Mouse (Mus musculus) forebrain, embryonic 15.5 days (tissue): ENCODE data around the gene Csrp3. TPM values are rescaled to one million over a fixed set of nuclear protein-coding genes. Genes with fewer than 3 reads are reported as not detected.

ENCODE experiments used
- ATAC-seq: fragments of 200-750 bp; cut with Nextera tagmentation; replicated peaks from 2 replicates; pipeline ENCODE4 v1.8.0; 2017; ENCODE audit warnings: mild to moderate bottlenecking, moderate TSS enrichment, moderate library complexity
- H3K27ac ChIP-seq: fragments of 300-500 bp; sonication (generic); replicated peaks from 2 replicates; pipeline ENCODE4 v1.5.1; 2015; ENCODE audit warnings: mild to moderate bottlenecking, inconsistent platforms
- H3K27me3 ChIP-seq: fragments of 300-500 bp; sonication (generic); 2 replicates; pipeline ENCODE4 v1.6.1; 2015; ENCODE audit warnings: inconsistent platforms
- H3K36me3 ChIP-seq: fragments of 300-500 bp; sonication (generic); 2 replicates; pipeline ENCODE4 v1.6.1; 2015; ENCODE audit warnings: mild to moderate bottlenecking, inconsistent platforms
- H3K4me1 ChIP-seq: fragments of 300-500 bp; sonication (generic); 2 replicates; pipeline ENCODE4 v1.6.1; 2015; ENCODE audit warnings: inconsistent platforms
- H3K4me2 ChIP-seq: fragments of 300-500 bp; sonication (generic); replicated peaks from 2 replicates; pipeline ENCODE4 v1.6.1; 2015; ENCODE audit warnings: mild to moderate bottlenecking, inconsistent platforms
- H3K4me3 ChIP-seq: fragments of 300-500 bp; sonication (generic); 2 replicates; pipeline ENCODE4 v1.5.1; 2015; ENCODE audit warnings: mild to moderate bottlenecking, inconsistent platforms
- H3K9ac ChIP-seq: fragments of 300-500 bp; sonication (generic); replicated peaks from 2 replicates; pipeline ENCODE4 v1.6.1; 2015; ENCODE audit warnings: mild to moderate bottlenecking, inconsistent platforms
- H3K9me3 ChIP-seq: fragments of 300-500 bp; sonication (generic); 2 replicates; pipeline ENCODE4 v1.6.1; 2016; ENCODE audit warnings: inconsistent platforms
- WGBS: fragments of 180-500 bp; shearing (Covaris S2); methylation state at CpG from one replicate; pipeline ENCODE4 v1.1.7; 2015; ENCODE audit warnings: mixed read lengths; 5-methylcytosine and 5-hydroxymethylcytosine counted together
- polyA plus RNA-seq: library from polyadenylated mRNA; unstranded; fragments of >200 nt; fragmentation: Nextera tagmentation; extraction: Ambion mirVana; gene quantifications from 2 replicates; pipeline ENCODE4 v1.2.1, GENCODE M21; 2015

The Csrp3 gene
- polyA plus RNA-seq, 1 experiment from 2014 or later = 0.20 TPM

DNA sequence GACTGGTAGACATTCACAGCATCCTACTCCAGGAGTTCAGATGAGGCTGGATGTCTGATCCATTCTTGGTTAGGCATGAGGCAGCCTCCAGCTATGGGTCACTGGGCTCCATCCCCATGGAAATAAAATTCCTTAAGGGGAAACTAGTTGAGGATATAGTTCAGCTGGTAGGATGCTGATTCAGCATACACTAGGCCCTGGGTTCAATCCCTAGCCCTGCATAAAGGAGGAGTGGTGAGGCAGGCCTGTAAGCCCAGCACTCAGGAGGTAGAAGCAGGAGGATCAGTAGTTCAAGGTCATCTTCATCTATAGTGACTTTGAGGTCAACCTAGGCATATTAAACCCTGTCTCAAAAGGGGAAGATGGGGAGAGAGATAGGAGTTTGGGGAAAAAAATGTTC lies 16.4 kb upstream of the Csrp3 start:
- H3K9ac ChIP-seq = no peak overlapping the region
- no peak for ATAC-seq
- no peaks in the 10 kb centered on the region for H3K27me3 ChIP-seq
- no peak overlapping the region for H3K4me3 ChIP-seq
- H3K36me3 ChIP-seq = 0 out of 2 replicates have a peak, but pooled peaks cover 3% of the 10 kb centered on the region
- H3K4me2 ChIP-seq = no peak overlapping the region
- no peak overlapping the region for H3K27ac ChIP-seq
- no peaks in the 10 kb centered on the region for H3K9me3 ChIP-seq
- no peaks in the 10 kb centered on the region for H3K4me1 ChIP-seq

DNA sequence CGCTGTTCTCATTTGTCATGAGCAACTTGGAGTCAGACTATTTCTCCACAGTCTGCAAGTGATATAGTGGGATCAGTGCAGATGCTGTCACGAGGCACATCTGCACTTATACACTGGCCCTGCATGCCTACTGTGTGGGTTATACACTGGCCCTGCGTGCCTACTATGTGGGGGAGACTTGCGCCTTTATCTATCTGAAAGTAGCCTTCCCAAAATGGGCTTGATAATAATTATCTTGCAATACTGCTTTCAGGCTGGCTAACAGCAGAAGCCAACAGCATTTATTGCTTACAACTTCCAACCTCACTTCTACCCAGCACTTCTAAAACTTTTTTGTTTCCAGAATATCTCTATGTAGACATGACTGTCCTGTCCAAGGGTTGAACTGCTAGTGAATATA lies 14.0 kb upstream of the Csrp3 start:
- H3K27me3 ChIP-seq = no peaks in the 10 kb centered on the region

DNA sequence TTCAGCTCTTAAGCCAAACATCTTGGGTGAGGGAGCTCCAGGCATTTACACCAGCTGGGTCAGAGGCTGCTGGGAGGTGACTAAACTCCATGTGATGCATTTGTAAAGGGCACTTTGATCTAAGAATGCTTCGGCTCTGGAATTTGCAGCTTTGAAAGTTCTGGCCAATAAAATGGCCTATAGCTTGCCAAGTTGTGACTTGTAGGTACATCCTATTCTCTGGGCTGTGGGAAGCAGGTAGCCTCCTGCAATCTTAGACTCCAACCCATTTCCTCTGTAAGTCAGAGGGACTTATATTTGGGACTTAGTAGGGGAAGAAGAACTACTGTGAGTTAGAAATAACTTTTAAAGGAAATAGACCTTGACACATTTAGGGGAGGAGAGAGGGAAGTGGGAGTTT lies 13.1 kb upstream of the Csrp3 start:
- Histone ChIP-seq H3K9me3 (no peaks in the 10 kb centered on the region), H3K4me3 (no peak overlapping the region), H3K36me3 (no peaks in the 10 kb centered on the region), H3K27me3 (no peaks in the 10 kb centered on the region), H3K4me2 (no peak overlapping the region), H3K9ac (no peak overlapping the region), H3K27ac (no peak overlapping the region), H3K4me1 (no peaks in the 10 kb centered on the region)
- no peak for ATAC-seq
- 76% methylated on average over 1 of the region's 1 CpGs for WGBS

More for the DNA sequence above, 14.0 kb upstream of the Csrp3 start:
- Histone ChIP-seq H3K4me2 (no peak overlapping the region), H3K36me3 (no peaks in the 10 kb centered on the region), H3K4me1 (no peaks in the 10 kb centered on the region), H3K4me3 (no peak overlapping the region), H3K9ac (no peak overlapping the region), H3K27ac (no peak overlapping the region), H3K9me3 (no peaks in the 10 kb centered on the region)
- ATAC-seq = no peak
- 92% methylated on average over 4 of the region's 4 CpGs for WGBS

DNA sequence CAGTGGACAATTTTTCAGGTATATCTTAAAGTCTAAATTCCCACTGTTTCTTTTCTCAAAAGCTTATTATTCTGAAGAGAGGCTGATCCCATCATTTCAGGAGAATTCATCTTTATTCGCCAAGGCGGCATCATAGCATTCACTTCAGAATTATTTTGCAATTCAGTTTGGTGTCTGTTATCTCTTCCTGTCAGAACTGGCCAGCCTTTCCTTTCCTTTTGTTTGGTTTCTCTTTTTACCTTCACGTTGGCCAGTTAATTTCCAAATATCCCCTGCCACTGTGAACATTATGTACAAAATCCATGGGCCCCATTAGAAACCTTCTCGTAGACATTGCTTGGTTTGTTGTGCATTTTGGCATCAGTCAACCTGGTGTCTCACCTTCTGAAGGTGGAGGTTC lies 11.5 kb upstream of the Csrp3 start:
- no peak for ATAC-seq
- Histone ChIP-seq H3K4me3 (no peak overlapping the region), H3K9ac (no peak overlapping the region), H3K36me3 (no peaks in the 10 kb centered on the region), H3K4me2 (no peak overlapping the region), H3K9me3 (no peaks in the 10 kb centered on the region), H3K27ac (no peak overlapping the region), H3K27me3 (no peaks in the 10 kb centered on the region), H3K4me1 (no peaks in the 10 kb centered on the region)
- 89% methylated on average over 4 of the region's 4 CpGs for WGBS

DNA sequence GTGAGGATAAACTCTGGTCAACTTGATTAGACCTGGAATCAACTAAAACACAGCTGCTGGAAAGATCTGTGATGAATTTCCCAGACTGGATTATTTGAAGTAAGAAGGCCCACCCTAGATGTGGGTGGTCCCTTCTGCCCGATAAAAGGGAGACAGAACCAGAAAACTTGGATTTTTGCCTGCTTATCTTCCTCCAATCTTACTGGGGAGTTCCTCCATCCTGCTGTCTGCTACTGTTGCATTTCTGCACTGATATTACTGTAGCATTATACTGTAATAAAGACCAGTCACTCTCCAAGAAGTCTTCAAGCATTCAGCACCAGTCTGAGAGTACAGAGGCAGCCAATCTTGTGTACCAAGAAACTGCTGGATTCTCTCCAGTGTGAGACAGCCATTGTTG lies 10.4 kb upstream of the Csrp3 start:
- Histone ChIP-seq H3K9me3 (no peaks in the 10 kb centered on the region), H3K4me1 (no peaks in the 10 kb centered on the region), H3K27me3 (no peaks in the 10 kb centered on the region), H3K36me3 (no peaks in the 10 kb centered on the region), H3K9ac (no peak overlapping the region), H3K4me2 (no peak overlapping the region), H3K4me3 (no peak overlapping the region), H3K27ac (no peak overlapping the region)
- ATAC-seq = no peak
- WGBS = 72% methylated on average over 1 of the region's 1 CpGs

DNA sequence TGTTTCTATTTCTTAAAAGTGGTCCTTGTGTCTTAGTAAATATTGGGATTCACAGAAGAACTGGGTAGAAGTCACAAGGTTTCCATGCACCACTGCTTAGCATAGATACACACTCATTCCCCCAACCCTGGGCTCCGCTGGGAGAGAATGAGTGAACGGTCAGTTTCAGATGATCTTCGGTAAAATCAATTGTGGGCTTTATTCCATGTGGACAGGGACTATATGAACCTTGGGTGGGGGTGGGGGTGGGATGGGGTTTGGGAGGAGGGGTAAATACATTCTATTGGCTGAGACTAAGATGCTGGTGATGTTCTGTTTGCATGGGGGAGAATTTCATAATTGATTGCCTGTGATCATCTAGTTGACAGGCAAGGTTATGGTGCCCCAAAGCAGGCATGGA lies 7.6 kb upstream of the Csrp3 start:
- ATAC-seq = no peak
- 0 out of 2 replicates have a peak, but pooled peaks cover 4% of the 10 kb centered on the region for H3K4me1 ChIP-seq
- no peaks in the 10 kb centered on the region for H3K27me3 ChIP-seq
- H3K36me3 ChIP-seq = no peaks in the 10 kb centered on the region
- WGBS = 96% methylated on average over 3 of the region's 3 CpGs
- H3K4me3 ChIP-seq = no peak overlapping the region
- no peak overlapping the region for H3K9ac ChIP-seq
- no peak overlapping the region for H3K4me2 ChIP-seq
- no peaks in the 10 kb centered on the region for H3K9me3 ChIP-seq
- no peak overlapping the region for H3K27ac ChIP-seq

DNA sequence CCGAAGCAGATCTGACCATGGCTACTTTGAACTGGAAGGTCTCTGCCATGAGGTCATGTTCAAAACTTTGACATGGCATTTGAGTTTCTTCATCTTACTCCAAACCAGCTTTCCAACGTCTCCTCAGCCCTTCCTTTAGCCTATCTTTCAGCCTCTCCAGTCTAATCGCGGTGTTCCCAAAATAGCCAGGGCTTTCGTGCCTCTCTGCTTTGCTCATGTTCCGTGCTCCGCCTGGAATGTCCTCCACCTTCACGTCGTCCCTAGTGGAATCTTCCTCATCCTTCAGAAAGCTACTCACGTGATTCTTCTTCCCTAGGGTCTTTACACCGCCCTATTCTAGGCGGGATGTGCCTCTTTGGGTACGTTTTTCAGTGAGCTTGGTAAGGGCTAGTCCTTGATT lies 5.7 kb upstream of the Csrp3 start:
- WGBS = 87% methylated on average over 13 of the region's 13 CpGs
- Histone ChIP-seq H3K9me3 (no peaks in the 10 kb centered on the region), H3K4me2 (no peak overlapping the region), H3K9ac (no peak overlapping the region), H3K27ac (no peak overlapping the region), H3K36me3 (no peaks in the 10 kb centered on the region), H3K4me3 (no peak overlapping the region), H3K4me1 (0 out of 2 replicates have a peak, but pooled peaks cover 4% of the 10 kb centered on the region), H3K27me3 (no peaks in the 10 kb centered on the region)
- no peak for ATAC-seq

DNA sequence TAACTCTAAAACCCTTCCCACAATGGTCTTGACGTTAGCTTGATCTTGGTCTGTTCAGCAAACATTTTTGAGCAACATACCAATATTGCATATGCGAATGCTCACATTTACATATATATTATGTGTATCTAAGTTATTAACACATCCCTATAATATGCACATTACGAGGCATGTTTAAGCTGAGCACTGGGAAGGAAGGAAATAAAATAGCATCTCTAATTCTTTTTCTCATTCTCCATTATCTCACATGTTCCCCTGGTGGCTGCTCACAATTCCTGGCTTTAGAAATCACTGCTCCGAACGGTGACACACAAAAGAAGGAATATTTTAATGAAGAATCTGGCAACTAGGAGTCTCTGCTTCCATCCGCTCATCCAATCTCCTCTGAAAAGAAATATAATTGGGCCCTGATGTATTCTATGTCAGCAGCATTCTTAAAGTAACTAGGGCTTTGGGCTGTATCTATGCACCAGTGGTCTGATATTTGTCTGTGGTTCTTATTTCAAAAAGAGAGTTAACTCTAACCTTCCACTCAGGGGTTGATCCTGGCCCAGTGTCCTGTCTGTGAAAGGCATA lies 3.8 kb upstream of the Csrp3 start:
- 0 out of 2 replicates have a peak, but pooled peaks cover 4% of the 10 kb centered on the region for H3K4me1 ChIP-seq
- H3K36me3 ChIP-seq = no peaks in the 10 kb centered on the region
- no peak for ATAC-seq
- no peak overlapping the region for H3K9ac ChIP-seq
- H3K27ac ChIP-seq = no peak overlapping the region
- no peak overlapping the region for H3K4me3 ChIP-seq
- H3K4me2 ChIP-seq = no peak overlapping the region
- no peaks in the 10 kb centered on the region for H3K9me3 ChIP-seq
- H3K27me3 ChIP-seq = no peaks in the 10 kb centered on the region
- 33% methylated on average over 6 of the region's 6 CpGs for WGBS

DNA sequence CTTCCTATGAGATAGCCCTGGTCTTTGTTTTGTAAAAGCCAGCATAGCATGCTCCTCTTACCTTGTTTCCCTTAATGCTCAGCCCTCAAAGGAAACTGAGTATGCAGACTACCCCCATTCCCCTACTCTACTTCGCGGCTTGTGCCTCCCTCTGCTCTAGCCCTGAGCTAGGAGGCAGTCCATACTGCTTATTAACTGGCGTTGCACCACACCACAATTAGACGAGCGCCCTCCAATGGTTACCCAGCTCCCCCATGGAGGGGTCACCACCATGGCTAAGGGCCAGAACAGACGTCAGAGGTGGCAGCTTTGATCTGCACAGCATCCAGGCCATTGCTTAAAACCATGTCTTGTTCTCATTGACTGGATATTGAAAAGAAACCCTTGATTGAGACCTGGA lies 1.1 kb downstream of the Csrp3 start:
- H3K4me2 ChIP-seq = no peak overlapping the region
- H3K36me3 ChIP-seq = no peaks in the 10 kb centered on the region
- no peaks in the 10 kb centered on the region for H3K9me3 ChIP-seq
- H3K4me1 ChIP-seq = 0 out of 2 replicates have a peak, but pooled peaks cover 2% of the 10 kb centered on the region
- H3K4me3 ChIP-seq = no peak overlapping the region
- no peak overlapping the region for H3K9ac ChIP-seq
- WGBS = 53% methylated on average over 6 of the region's 6 CpGs
- no peak overlapping the region for H3K27ac ChIP-seq
- no peak for ATAC-seq
- H3K27me3 ChIP-seq = no peaks in the 10 kb centered on the region

DNA sequence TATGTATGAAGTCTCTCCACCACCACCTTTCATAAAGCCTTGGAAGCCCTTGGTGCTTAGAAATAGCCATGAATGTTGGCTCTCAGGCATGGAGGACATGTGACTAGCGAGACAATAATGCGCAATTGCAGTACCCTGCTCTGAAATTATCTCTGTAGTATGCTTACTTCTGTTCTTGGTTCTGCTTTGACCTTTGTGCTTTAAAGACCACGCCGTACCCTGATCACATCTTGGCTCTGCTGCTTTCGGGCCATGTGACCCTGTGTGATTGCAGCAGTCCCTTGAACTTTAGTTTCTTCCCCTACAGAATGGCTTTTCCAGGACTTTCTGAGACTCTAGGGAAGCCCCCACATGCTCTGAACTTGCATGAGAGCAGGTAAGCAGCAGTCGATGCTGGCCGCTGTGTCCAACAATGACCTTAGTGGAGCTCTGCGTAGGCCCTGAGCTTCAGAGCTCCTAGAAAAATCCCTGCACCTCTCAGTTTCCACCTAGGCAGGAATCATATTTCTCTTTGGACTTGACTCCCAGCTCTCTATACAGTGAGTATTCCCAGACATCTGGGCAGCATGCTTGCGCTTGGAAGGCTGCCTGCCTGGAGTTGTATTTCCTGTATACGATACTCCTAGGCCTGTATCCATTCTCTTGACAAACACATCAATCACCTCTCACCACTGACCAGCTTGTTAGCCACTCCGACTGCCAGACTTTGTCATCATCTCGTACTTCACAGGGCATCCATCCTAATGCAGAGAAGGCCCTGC lies 2.4 kb downstream of the Csrp3 start:
- WGBS = 93% methylated on average over 12 of the region's 12 CpGs
- no peaks in the 10 kb centered on the region for H3K9me3 ChIP-seq
- no peak for ATAC-seq
- H3K4me1 ChIP-seq = no peaks in the 10 kb centered on the region
- no peak overlapping the region for H3K4me3 ChIP-seq
- no peak overlapping the region for H3K9ac ChIP-seq
- H3K4me2 ChIP-seq = no peak overlapping the region
- no peak overlapping the region for H3K27ac ChIP-seq
- no peaks in the 10 kb centered on the region for H3K36me3 ChIP-seq
- H3K27me3 ChIP-seq = no peaks in the 10 kb centered on the region

DNA sequence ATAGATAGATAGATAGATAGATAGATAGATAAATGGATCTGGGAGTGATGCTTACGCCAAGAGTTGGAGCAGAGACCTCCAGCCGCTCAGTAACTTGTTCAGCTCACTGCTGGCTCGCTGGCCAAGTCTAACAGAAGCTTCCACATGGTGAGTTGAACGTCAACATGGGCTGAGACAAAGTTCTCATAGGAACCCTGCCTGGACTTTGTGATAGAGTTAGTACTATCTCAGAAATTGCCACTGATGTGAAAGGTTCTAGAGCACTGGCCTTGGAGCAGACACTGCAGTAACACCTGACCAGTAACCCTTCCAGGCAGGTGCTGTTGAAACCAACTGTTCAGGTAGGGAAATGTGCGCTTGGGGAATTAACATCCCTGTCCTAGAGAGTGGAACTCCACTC lies 4.3 kb downstream of the Csrp3 start:
- Histone ChIP-seq H3K27me3 (no peaks in the 10 kb centered on the region), H3K9ac (no peak overlapping the region), H3K9me3 (no peaks in the 10 kb centered on the region), H3K27ac (no peak overlapping the region), H3K4me1 (no peaks in the 10 kb centered on the region), H3K4me2 (no peak overlapping the region), H3K4me3 (no peak overlapping the region), H3K36me3 (no peaks in the 10 kb centered on the region)
- ATAC-seq = no peak
- WGBS = 90% methylated on average over 5 of the region's 5 CpGs

DNA sequence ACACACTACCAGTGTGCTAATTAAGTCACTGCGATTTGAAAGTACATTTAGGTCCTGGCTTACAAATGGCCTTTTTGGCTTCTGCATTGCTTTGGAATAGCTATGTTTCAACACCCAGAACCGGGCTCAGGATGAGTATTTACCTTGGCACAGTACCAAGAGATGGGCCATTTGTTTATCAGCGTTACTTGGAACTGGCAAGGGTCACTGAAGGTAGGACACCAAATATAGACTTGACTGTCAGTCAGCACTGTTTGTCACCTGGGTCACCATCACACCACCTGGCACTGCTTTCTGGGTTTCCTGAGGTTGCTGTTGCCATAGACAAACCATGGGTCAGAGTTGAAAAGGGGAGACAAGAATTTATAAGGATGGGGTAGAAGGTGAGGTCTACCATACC lies 5.5 kb downstream of the Csrp3 start:
- no peak overlapping the region for H3K27ac ChIP-seq
- H3K9me3 ChIP-seq = no peaks in the 10 kb centered on the region
- H3K36me3 ChIP-seq = no peaks in the 10 kb centered on the region
- WGBS = 75% methylated on average over 3 of the region's 3 CpGs
- H3K27me3 ChIP-seq = no peaks in the 10 kb centered on the region
- H3K9ac ChIP-seq = no peak overlapping the region
- ATAC-seq = no peak
- no peaks in the 10 kb centered on the region for H3K4me1 ChIP-seq
- H3K4me3 ChIP-seq = no peak overlapping the region
- no peak overlapping the region for H3K4me2 ChIP-seq

DNA sequence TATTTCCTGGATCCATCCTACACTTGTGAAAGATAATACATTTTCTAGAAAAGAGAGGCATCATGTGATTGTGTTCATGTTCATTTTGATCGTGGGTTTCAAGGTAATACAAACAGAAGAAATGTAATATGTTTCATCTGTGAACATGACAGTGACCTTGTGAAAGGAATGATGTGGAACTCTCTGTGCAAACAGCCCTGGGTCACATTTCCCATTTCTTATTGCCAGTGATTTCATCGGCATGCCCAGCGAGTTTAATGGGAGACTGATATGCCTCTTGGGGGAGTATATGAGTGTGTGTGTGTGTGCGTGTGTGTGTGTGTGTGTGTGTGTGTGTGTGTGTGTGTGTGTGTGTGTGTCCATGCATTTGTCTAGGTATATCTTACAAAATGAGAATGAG lies 6.3 kb downstream of the Csrp3 start:
- 82% methylated on average over 4 of the region's 4 CpGs for WGBS

More for the DNA sequence above, 6.3 kb downstream of the Csrp3 start:
- Histone ChIP-seq H3K4me3 (no peak overlapping the region), H3K27me3 (no peaks in the 10 kb centered on the region), H3K9me3 (no peaks in the 10 kb centered on the region), H3K4me2 (no peak overlapping the region), H3K36me3 (no peaks in the 10 kb centered on the region), H3K9ac (no peak overlapping the region), H3K4me1 (no peaks in the 10 kb centered on the region), H3K27ac (no peak overlapping the region)
- ATAC-seq = no peak
